Comparison of ENCODE assay signal across 21 mouse cellular contexts in the genomic region with DNA sequence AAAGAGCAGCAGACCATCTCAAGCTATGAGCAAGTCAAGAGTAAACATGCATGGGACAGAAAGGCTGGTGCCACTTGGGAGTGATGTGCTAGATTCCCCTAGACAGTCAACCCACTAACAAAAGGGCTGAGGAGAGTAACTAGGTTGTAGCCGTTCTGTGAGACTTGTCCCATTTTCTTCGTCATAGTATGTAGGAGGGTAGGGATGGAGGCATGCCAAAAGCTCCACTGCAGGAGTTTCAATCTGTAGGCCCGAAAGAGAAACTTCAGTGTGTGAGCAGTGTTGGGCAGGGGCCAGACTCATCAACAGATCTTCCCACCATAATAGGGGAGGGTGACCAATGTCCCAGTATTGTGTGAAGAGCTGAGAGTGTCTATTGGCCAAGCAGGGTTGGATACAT.
DNase-seq lines count a peak whose midpoint lies in the region; ATAC-seq and TF ChIP-seq lines count a peak whose summit lies in the region.
"Had no signal": no experiment of that assay in that cellular context is flagged by ENCODE, and none has a peak within 500 bp of the region (broad histone marks: within the 10 kb centered on the region; RNA-seq: fewer than 3 reads in every experiment).

No protein-coding gene starts in this region.

- no peak overlapping the region for H3K4me3 ChIP-seq in layer of hippocampus, adult 2 months
- H3K4me3 ChIP-seq in hindbrain, embryonic 12.5 days, result no peak overlapping the region
- H3K4me3 ChIP-seq: embryonic facial prominence, embryonic 13.5 days; forebrain, embryonic 13.5 days; heart, adult 2 months; heart, embryonic 12.5 days had no signal

- no peaks in the 10 kb centered on the region for H3K9me3 ChIP-seq in hindbrain, embryonic 12.5 days (replicated peaks)
- H3K9me3 ChIP-seq: embryonic facial prominence, embryonic 13.5 days; forebrain, embryonic 13.5 days; heart, embryonic 12.5 days had no signal

- H3K27me3 ChIP-seq in hindbrain, embryonic 12.5 days, result no peaks in the 10 kb centered on the region
- H3K27me3 ChIP-seq: embryonic facial prominence, embryonic 13.5 days; forebrain, embryonic 13.5 days; heart, embryonic 12.5 days had no signal

- peaks cover 16% of the 10 kb centered on the region for H3K4me1 ChIP-seq in hindbrain, embryonic 12.5 days
- H3K4me1 ChIP-seq: embryonic facial prominence, embryonic 13.5 days had no signal

- no peaks in the 10 kb centered on the region for H3K36me3 ChIP-seq in hindbrain, embryonic 12.5 days
- H3K36me3 ChIP-seq: embryonic facial prominence, embryonic 13.5 days; heart, embryonic 12.5 days had no signal

- no peak overlapping the region for H3K4me2 ChIP-seq in hindbrain, embryonic 12.5 days (replicated peaks)
- H3K4me2 ChIP-seq: embryonic facial prominence, embryonic 13.5 days; forebrain, embryonic 13.5 days; heart, embryonic 12.5 days had no signal

- H3K9ac ChIP-seq in hindbrain, embryonic 12.5 days, result no peak overlapping the region
- H3K9ac ChIP-seq: embryonic facial prominence, embryonic 13.5 days; forebrain, embryonic 13.5 days; heart, embryonic 12.5 days had no signal

- TF ChIP-seq CTCF in layer of hippocampus, adult 2 months (conservative IDR thresholded peaks at IDR 0.05), result no peak

- 85% methylated on average over 3 of the region's 3 CpGs for WGBS in hindbrain, embryonic 12.5 days

- H3K27ac ChIP-seq in layer of hippocampus, adult 2 months, result peak overlapping the region; percentile 83
- no peak overlapping the region for H3K27ac ChIP-seq in hindbrain, embryonic 12.5 days
- H3K27ac ChIP-seq: embryonic facial prominence, embryonic 13.5 days; forebrain, embryonic 13.5 days; heart, adult 2 months had no signal

- no peak for DNase-seq in frontal cortex, postnatal 25 days (ENCODE audit: low spot score in 2 of 2)
- DNase-seq in layer of hippocampus, adult 2 months (ENCODE audit: low spot score in 2 of 2), result no peak
- DNase-seq in layer of hippocampus, postnatal 14 days (ENCODE audit: low spot score in 2 of 2), result no peak
- peak; percentile 73 to 74 for DNase-seq in right cerebral cortex, adult 2 months (ENCODE audit: low spot score in 2 of 2)
- DNase-seq in right cerebral cortex, postnatal 25 days, result no peak
- DNase-seq in telencephalon, adult 2 months (ENCODE audit: low read depth, low spot score), result peak; percentile 82
- DNase-seq: adrenal gland, postnatal 14 days; cerebellum, adult 18-20 months; cerebellum, adult 9-11 months; cerebellum, postnatal 36 days; gastrocnemius, postnatal 10 days; heart, adult 2 months; heart, postnatal 36 days had no signal

- ATAC-seq in frontal cortex, adult (ENCODE audit: low TSS enrichment), result peak; percentile 72
- no peak for ATAC-seq in hindbrain, embryonic 12.5 days (ENCODE audit: low FRiP score)
- ATAC-seq: activated CD4-positive, CD25-positive, alpha-beta regulatory T cell, adult 4 months; forebrain, embryonic 13.5 days; hindbrain, embryonic 16.5 days; Patski had no signal

Comparison
In these comparisons a context has a peak if more than half of its experiments do, and no peak if none do; other contexts are left out.
1. DNase-seq: peak in right cerebral cortex, adult 2 months (2 of 2) and telencephalon, adult 2 months (single experiment); none in frontal cortex, postnatal 25 days (0 of 2), layer of hippocampus, adult 2 months (0 of 2), layer of hippocampus, postnatal 14 days (0 of 2) and right cerebral cortex, postnatal 25 days (single experiment).